Mouse (Mus musculus) brain, embryonic 14.5 days (tissue): ENCODE measurements around the gene Gng10. TPM values are rescaled to one million over a fixed set of nuclear protein-coding genes. Genes with fewer than 3 reads are reported as not detected.
A peak's percentile ranks its signal among the peaks of the same experiment; 100 is the strongest.

Experiments used
- DNase-seq: peaks from one replicate; pipeline ENCODE4 v3.0.0-alpha.2; 2011; ENCODE audit warnings: low read depth
- CTCF ChIP-seq: fragments of 200-500 bp; IDR thresholded peaks from 2 replicates; pipeline ENCODE4 v1.5.1; 2012; ENCODE audit warnings: inconsistent platforms, mild to moderate bottlenecking, moderate library complexity, borderline replicate concordance; ENCODE audit not compliant: insufficient read depth, insufficient read length; ENCODE audit errors: extremely low read depth
- POLR2A ChIP-seq: fragments of 200-500 bp; IDR thresholded peaks from 2 replicates; pipeline ENCODE4 v1.6.1; 2012; ENCODE audit warnings: mild to moderate bottlenecking, inconsistent platforms, borderline replicate concordance; ENCODE audit not compliant: poor library complexity, insufficient read depth, insufficient read length, severe bottlenecking; ENCODE audit errors: extremely low read depth
- polyA plus RNA-seq: library from polyadenylated mRNA; depleted of rRNA; stranded (reverse); fragments of >200 nt; gene quantifications from 2 replicates; pipeline ENCODE4 v1.2.3, GENCODE M21; 2012

The Gng10 gene
- polyA plus RNA-seq, 1 experiment: 76.2 TPM

DNA sequence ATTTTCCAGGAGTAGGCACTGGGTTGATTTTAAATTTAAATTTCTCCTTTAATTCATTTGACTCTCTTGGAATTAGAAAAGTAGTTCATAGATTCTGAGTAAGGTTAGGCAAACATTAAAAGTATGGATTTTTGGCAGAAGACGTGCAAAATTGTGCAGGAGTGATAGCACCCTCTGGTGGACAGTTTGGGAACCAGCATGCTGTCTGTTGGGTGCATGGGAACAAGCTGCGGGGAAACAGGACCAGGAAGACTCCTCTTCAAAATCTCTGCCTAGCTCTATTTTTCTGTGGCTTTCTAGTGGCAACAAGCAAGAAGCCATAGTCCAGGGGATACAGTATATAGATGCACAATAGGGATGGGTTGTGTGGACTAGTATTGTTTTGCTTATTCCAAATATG is 35.2 kb upstream of the Gng10 start:
- TF ChIP-seq POLR2A (no peak), CTCF (peak; percentile 93)

DNA sequence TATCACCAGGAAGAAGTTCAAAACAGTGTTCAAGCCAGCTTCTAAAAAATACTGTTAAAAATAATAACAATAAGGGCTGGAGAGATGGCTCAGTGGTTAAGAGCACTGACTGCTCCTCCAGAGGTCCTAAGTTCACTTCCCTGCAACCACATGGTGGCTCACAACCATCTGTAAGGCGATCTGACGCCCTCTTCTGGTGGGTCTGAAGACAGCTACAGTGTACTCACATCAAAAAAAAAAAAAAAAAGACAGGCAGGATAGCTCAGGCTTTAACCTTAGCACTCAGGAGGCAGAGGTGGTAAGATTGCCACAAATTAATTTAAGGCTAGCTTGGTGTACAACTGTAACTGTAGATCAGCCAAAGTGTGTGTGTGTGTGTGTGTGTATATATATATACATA is 34.3 kb upstream of the Gng10 start:
- peak; percentile 15; the same call in 1 of the 2 replicates for TF ChIP-seq CTCF
- TF ChIP-seq POLR2A: no peak
- peak; percentile 37 for DNase-seq

More for the DNA sequence above, 35.2 kb upstream of the Gng10 start:
- peak; percentile 85 for DNase-seq

DNA sequence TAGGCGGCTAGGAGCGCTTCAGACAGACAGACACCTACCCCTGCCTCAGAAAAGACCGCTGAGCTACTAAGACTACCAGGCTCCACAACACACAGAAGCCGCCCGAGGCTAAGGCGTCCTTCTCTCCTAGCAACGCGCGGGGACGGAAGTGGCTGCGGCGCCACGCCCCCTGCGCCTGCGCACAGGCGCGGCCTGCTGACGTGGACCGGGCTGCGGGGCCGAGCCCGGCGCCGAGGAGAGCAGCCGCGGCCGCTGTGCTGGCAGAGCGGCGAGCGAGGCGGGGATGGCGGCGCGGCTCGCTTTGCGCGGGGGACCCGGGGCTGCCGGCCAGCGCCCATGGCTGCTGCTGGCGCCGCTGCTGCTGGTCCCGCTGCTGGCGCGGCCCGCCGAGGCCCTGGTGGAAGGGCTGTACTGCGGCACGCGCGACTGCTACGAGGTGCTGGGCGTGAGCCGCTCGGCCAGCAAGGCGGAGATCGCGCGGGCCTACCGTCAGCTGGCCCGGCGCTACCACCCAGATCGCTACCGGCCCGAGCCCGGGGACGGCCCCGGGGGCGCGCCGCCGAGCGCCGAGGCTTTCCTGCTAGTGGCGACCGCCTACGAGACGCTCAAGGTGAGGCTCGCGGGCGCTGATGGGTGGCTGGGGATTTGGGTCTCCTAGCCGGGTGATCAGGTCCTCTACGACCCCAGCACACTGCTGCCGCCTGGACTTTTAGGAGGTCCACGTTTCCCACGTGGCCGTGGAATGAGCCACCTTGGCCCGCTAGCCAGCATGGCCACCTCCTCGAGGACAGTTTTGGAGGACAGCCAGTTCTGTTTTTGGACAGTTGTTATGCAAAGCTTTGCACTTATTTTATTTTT is 31.7 kb upstream of the Gng10 start, which contains the start of gene Gm20503:
Gm20503 (plus strand) TSS at position 263 of the 858 bp plus-strand sequence.
- peak; percentile 97 for DNase-seq
- TF ChIP-seq CTCF: no peak
- peak; percentile 98 for TF ChIP-seq POLR2A

DNA sequence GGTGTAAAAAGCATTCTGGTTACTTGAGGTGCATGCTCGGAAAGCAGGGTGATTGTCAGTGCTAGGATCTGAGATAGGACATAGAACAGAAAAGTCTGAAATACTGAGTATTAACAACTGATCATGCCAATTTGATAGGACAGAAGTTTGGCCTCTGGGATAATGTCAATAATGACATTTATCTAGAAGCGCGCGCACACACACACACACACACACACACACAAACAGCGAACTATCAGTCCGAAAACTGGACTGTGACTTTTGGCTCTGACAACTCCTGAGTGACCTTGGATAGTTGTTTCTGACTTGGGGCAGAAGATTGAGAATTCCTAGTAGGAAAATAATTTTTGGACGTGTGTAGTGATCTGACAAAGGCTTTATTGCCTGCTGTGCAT is 31.1 kb upstream of the Gng10 start:
- TF ChIP-seq POLR2A: no peak
- TF ChIP-seq CTCF: no peak

DNA sequence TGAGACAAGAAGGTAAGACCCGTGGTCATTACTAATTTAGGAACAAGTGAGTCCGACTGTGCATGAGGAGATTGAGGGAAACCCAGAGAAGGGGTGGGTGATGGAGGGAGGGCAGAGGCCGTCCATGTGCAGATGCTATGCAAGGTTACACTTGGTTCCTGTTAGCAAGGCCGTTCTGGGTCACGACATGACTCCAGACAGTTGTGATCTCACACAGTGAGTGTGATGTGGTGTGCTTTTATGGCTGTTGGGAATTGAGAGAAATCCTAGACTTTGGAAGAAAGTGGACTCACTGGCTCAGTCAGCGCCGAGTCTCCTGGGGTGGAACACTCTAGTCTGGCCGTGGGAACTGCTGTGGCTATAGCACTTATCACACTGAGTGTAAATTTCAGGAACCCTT is 28.7 kb upstream of the Gng10 start:
- TF ChIP-seq CTCF (no peak), POLR2A (no peak)
- DNase-seq: no peak

More for the DNA sequence above, 31.1 kb upstream of the Gng10 start:
- no peak for DNase-seq

DNA sequence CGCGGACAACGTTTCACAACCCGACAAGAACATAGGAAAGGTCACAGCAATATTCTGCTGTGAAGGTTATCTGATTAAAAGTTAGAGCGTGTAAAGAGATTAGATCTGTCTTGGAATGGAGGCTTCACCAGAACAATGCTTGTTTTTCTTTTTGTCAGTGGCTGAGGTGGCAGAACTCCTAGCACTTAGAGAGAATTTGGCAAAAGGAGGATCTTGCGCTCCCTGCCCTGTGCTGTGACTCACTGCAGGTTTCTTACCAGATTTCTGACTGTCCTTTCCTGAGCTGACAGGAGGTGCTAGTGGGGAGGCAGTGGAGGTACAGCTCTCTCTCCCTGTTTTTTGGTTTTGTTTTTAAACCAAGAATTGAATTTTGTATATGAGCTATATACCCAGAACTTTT is 27.9 kb upstream of the Gng10 start:
- no peak for TF ChIP-seq CTCF
- TF ChIP-seq POLR2A: no peak
- no peak for DNase-seq

DNA sequence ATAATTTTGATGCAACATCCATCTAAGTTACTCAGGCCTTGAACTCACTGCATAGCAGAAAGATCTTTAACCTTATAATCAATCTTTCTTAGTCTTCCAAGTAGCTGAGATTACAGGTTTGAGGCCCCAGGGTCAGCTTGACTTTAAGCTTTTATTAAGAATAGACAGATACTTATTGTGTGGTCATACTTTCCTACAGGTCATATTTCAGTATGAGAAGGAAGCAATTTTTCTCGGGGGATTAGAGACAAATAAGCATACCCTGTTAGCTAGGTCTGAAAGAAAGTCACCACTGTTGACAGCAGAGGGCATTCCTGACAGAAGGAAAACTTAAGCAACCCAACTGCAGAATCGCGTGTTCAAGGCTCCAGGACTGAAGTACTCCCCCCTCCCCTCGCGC is 26.9 kb upstream of the Gng10 start:
- DNase-seq: no peak
- TF ChIP-seq CTCF: no peak
- TF ChIP-seq POLR2A: no peak

DNA sequence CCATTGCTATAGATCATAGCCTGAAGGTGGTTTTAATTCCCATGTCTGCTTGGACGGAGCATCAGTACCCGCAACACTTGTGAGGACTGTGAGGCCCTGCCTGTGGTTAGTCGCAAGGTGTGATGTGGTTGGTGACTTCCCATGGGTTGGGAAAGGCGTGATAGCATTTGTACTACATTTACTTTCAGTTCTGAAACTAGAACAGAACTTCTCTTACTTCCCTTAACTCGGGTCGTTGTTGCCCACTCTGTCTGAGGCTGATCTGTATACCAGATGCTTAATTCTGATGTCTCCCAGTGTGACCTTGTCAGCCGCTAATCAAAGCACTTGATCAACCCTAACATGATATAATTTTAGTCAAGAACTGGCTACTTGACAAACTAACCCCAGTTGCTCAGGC is 25.7 kb upstream of the Gng10 start:
- no peak for TF ChIP-seq CTCF
- no peak for TF ChIP-seq POLR2A
- no peak for DNase-seq

DNA sequence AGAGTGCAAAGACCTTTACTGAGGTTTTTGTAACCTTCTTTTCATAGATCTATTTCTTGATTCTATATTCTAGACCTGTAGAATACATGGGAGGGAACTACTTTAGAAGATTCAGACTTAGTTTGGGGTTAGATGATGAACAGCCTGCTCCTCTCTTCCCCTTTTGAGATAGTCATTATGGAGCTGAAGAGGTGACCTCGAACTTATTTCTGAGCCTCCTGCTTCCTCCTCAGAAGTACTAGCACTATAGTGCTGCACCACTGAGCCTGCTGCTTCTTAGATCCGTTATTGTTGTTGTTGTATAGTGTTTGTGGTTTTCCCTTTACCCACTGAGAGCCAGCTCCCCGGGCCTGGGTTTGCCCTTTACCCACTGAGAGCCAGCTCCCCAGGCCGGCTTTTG is 25.2 kb upstream of the Gng10 start:
- no peak for DNase-seq
- TF ChIP-seq CTCF: no peak
- no peak for TF ChIP-seq POLR2A

DNA sequence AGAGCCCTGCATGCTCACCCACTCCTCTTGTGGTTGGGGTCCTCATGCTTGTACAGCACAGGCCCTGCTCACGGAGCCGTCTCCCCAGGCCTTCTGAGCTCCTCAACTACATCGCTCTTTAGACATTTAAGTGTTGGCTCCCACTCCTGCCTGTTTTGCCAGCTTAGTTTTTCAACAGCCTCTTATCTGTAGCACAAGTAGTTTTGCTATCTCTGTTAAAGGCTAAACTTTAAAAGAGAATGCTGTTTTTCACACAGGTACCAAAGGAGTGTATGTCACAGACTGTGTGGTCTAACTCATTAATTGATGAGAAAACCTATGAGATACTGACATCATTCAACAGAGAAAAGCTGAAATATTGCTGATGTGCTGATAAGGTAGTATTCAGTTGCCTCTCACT is 23.4 kb upstream of the Gng10 start:
- TF ChIP-seq CTCF: no peak
- TF ChIP-seq POLR2A: no peak
- no peak for DNase-seq

DNA sequence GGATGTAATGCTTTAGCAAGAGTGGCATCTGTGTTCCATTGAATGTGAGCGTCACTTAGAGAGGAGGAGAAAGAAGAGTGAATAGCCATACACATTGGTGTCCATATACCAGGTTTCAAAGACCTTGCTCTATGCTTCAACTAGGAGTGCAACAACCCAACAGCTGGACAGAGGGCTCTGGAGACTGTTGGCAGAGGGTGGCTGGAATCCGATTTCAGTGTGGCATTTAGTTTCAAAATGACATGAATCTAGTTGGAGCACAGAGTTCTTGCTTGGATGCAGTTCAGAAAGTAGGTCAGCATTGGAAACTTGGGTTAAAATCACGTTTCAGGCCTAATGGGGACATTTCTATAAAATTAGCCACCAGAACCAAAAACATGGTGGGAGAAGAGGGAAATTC is 19.7 kb upstream of the Gng10 start:
- DNase-seq: no peak
- no peak for TF ChIP-seq CTCF
- no peak for TF ChIP-seq POLR2A

DNA sequence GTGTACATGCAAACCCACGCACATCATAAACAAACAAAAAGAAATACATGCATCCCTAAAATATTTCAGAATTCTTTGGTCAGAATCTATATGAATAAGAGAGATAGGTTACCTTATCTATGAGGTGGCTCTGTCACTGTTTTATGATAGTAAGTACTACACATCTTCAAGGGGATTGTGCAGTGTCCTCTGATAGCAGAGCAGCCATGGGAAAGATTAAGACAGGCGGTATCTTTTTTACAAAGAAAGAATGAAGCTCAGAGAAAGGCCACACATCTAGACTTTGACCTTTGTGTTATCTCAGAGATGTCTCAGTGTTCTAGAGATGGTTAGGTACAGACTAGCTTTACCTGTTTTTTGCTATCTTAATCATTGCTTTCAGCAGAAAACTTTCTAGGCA is 18.0 kb upstream of the Gng10 start:
- TF ChIP-seq POLR2A (no peak), CTCF (no peak)

More for the DNA sequence above, 18.0 kb upstream of the Gng10 start:
- no peak for DNase-seq
